Mouse (Mus musculus) olfactory bulb, adult 2 months (tissue): ENCODE measurements around the gene Sgms1.

Experiments used
- CTCF ChIP-seq: fragments of 200-500 bp; IDR thresholded peaks from 2 replicates; pipeline ENCODE4 v1.5.1; 2012; ENCODE audit warnings: low read depth, mild to moderate bottlenecking, low read length, moderate library complexity; ENCODE audit not compliant: insufficient read depth
- POLR2A ChIP-seq: fragments of 200-500 bp; IDR thresholded peaks from 2 replicates; pipeline ENCODE4 v1.6.1; 2012; ENCODE audit warnings: mild to moderate bottlenecking, low read depth, low read length, moderate library complexity; ENCODE audit not compliant: insufficient read depth

GRCm38 (mm10) chr19:32276817-32277216 is 112.7 kb downstream of the Sgms1 start:
- TF ChIP-seq CTCF: no peak
- no peak for TF ChIP-seq POLR2A
